Mouse (Mus musculus): Measurements from ENCODE around the gene Gas2l1. TPM values are rescaled to one million over a fixed set of nuclear protein-coding genes. Genes with fewer than 3 reads are reported as not detected.

Gas2l1 gene
- polyA plus RNA-seq, 1 experiment from 2014 or later, result 24.9 TPM

- WGBS, result 80% methylated on average over 9 of the region's 9 CpGs
- Histone ChIP-seq H3K27me3 (ENCODE audit: control insufficient read depth, insufficient read depth, low read length) (peaks cover 2% of the 10 kb centered on the region; the same call in 1 of the 2 replicates), H3K9me3 (ENCODE audit: control insufficient read depth, low read length) (no peaks in the 10 kb centered on the region), H3K4me3 (ENCODE audit: low read depth, low read length) (no peak overlapping the region), H3K4me1 (ENCODE audit: control insufficient read depth, insufficient read depth, low read length) (peaks cover 11% of the 10 kb centered on the region), H3K9ac (replicated peaks; ENCODE audit: low read depth, low read length) (no peak overlapping the region), H3K4me2 (ENCODE audit: low read depth, low read length) (no peak overlapping the region), H3K36me3 (ENCODE audit: control insufficient read depth, insufficient read depth, low read length) (peaks cover 49% of the 10 kb centered on the region), H3K27ac (ENCODE audit: low read depth, low read length) (no peak overlapping the region)
- ATAC-seq (ENCODE audit: low read depth), result no peak
Measured at GRCm38 (mm10) chr11:5068126-5068971, 3.2 kb upstream of the Gas2l1 start.

DNA sequence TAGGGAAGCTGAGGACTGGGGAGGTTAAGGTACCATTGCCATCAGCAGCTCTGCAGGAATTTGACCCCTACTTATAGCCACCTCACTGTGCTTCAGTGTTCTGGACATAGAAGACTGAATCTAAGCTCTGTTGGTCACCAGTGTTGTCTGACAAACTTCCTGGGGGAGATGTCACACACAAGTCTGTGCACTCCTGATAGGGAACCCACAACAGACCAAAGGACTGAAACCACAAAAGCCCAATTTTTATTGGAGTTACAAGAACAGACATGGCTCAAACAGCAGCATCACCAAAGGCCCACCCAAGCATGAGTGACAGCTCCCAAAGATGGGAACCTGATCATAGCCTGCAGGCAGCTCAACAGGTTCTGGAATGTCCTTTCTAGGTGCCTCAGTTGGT is 1.9 kb upstream of the Gas2l1 start:
- H3K4me1 ChIP-seq (ENCODE audit: control insufficient read depth, insufficient read depth, low read length), result peaks cover 19% of the 10 kb centered on the region
- no peak overlapping the region for H3K4me3 ChIP-seq (ENCODE audit: low read depth, low read length)
- no peak overlapping the region for H3K27ac ChIP-seq (ENCODE audit: low read depth, low read length)
- H3K27me3 ChIP-seq (ENCODE audit: control insufficient read depth, insufficient read depth, low read length), result peaks cover 15% of the 10 kb centered on the region
- no peak overlapping the region for H3K4me2 ChIP-seq (ENCODE audit: low read depth, low read length)
- H3K36me3 ChIP-seq (ENCODE audit: control insufficient read depth, insufficient read depth, low read length), result peaks cover 36% of the 10 kb centered on the region
- no peak for ATAC-seq (ENCODE audit: low read depth)
- no peaks in the 10 kb centered on the region for H3K9me3 ChIP-seq (ENCODE audit: control insufficient read depth, low read length)
- H3K9ac ChIP-seq (replicated peaks; ENCODE audit: low read depth, low read length), result no peak overlapping the region

DNA sequence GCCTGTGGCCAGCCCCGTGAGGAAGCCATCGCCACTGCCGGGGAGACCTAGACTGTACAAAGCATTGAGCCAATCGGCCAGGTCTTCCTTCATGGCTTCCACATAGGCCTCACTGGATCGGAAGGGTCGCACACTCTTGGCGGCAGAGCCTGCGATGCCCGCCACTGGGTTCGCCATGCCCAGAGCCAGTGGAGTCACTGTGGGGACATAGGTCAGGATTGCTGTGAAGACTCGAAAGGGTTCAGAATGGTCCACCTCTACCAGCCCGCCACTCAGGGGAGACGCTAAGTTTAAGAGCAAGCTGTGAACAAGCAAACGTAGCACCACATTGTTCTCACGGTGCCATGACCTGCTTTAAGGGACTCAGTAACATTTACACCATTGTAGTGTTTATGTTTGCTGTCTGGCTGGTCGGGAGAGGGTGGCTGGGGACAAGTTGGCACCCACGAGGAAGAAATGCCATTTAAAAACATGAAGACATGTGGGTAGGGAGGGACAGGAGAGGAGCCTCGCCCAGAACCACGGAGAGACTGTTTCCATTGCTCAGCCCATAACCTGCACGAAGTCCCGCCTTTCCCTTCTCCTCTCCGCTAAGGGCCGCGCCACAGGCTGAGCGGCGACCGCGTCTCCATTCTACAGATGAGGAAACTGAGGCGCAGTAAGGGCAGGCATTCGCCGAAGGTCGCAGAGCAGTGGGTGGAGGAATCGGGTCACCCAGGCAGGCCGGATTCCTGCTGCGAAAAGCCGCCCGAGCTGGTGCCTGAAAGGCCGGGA is 658 bp downstream of the Gas2l1 start:
- no peaks in the 10 kb centered on the region for H3K9me3 ChIP-seq (ENCODE audit: control insufficient read depth, low read length)
- H3K9ac ChIP-seq (replicated peaks; ENCODE audit: low read depth, low read length), result peak overlapping the region; percentile 62
- peak overlapping the region; percentile 68 for H3K4me3 ChIP-seq (ENCODE audit: low read depth, low read length)
- peak overlapping the region; percentile 91 for H3K4me2 ChIP-seq (ENCODE audit: low read depth, low read length)
- no peak overlapping the region for H3K27ac ChIP-seq (ENCODE audit: low read depth, low read length)
- H3K36me3 ChIP-seq (ENCODE audit: control insufficient read depth, insufficient read depth, low read length), result peaks cover 24% of the 10 kb centered on the region
- ATAC-seq (ENCODE audit: low read depth), result peak; percentile 5; the same call in 1 of the 2 replicates
- H3K4me1 ChIP-seq (ENCODE audit: control insufficient read depth, insufficient read depth, low read length), result peaks cover 31% of the 10 kb centered on the region
- peaks cover 38% of the 10 kb centered on the region for H3K27me3 ChIP-seq (ENCODE audit: control insufficient read depth, insufficient read depth, low read length)
- 12% methylated on average over 38 of the region's 38 CpGs for WGBS

DNA sequence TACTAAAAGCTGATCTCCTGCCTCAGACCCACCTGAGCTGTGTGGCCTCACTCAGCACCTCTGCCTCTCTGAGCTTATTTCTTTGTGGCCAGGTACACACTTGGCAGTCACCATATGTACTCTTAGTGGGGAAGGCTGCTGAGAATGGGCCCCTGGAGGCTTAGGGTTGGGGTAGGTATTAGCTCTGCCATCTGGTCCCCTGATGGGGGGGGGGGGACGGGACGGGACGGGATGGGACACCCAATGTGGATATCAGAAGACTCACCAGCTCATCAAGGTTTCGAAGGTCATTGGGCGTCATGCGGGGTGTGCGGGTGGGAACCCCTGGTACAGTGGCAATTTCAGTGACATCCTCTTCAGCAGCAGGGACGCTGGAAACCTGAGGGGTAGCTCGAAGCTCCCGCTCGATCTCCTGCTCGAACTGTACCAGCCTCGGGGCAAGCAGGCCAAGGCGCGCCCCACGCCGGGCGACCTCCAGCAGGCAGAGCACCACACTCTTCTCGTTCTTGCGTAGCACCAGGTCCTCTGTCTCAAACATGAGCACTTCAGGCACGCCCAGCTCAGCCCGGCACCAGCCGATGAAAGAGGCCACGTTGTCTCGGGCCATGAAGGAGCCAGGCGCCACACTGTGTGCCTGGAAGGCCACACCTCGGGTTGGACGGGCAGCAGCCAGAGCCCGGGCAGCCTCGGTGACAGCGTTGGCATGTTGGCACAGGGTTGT is 1.4 kb downstream of the Gas2l1 start:
- peaks cover 31% of the 10 kb centered on the region for H3K4me1 ChIP-seq (ENCODE audit: control insufficient read depth, insufficient read depth, low read length)
- H3K27me3 ChIP-seq (ENCODE audit: control insufficient read depth, insufficient read depth, low read length), result peaks cover 42% of the 10 kb centered on the region

GRCm38 (mm10) chr11:5062860-5063505 is 2.1 kb downstream of the Gas2l1 start:
- H3K4me2 ChIP-seq (ENCODE audit: low read depth, low read length), result peak overlapping the region; percentile 54; the same call in 1 of the 2 replicates
- 61% methylated on average over 13 of the region's 13 CpGs for WGBS
- H3K9me3 ChIP-seq (ENCODE audit: control insufficient read depth, low read length), result no peaks in the 10 kb centered on the region
- peak overlapping the region; percentile 24; the same call in 1 of the 2 replicates for H3K4me3 ChIP-seq (ENCODE audit: low read depth, low read length)
- peaks cover 42% of the 10 kb centered on the region for H3K27me3 ChIP-seq (ENCODE audit: control insufficient read depth, insufficient read depth, low read length)
- no peak overlapping the region for H3K9ac ChIP-seq (replicated peaks; ENCODE audit: low read depth, low read length)
- no peak for ATAC-seq (ENCODE audit: low read depth)
- peaks cover 31% of the 10 kb centered on the region for H3K4me1 ChIP-seq (ENCODE audit: control insufficient read depth, insufficient read depth, low read length)
- H3K36me3 ChIP-seq (ENCODE audit: control insufficient read depth, insufficient read depth, low read length), result peaks cover 10% of the 10 kb centered on the region; the same call in 1 of the 2 replicates
- no peak overlapping the region for H3K27ac ChIP-seq (ENCODE audit: low read depth, low read length)

More for the DNA sequence above, 1.4 kb downstream of the Gas2l1 start:
- Histone ChIP-seq H3K9ac (replicated peaks; ENCODE audit: low read depth, low read length) (no peak overlapping the region), H3K4me2 (ENCODE audit: low read depth, low read length) (peak overlapping the region; percentile 91), H3K36me3 (ENCODE audit: control insufficient read depth, insufficient read depth, low read length) (peaks cover 16% of the 10 kb centered on the region; the same call in 1 of the 2 replicates), H3K4me3 (ENCODE audit: low read depth, low read length) (peak overlapping the region; percentile 68), H3K9me3 (ENCODE audit: control insufficient read depth, low read length) (no peaks in the 10 kb centered on the region), H3K27ac (ENCODE audit: low read depth, low read length) (no peak overlapping the region)
- 56% methylated on average over 31 of the region's 31 CpGs for WGBS
- no peak for ATAC-seq (ENCODE audit: low read depth)

DNA sequence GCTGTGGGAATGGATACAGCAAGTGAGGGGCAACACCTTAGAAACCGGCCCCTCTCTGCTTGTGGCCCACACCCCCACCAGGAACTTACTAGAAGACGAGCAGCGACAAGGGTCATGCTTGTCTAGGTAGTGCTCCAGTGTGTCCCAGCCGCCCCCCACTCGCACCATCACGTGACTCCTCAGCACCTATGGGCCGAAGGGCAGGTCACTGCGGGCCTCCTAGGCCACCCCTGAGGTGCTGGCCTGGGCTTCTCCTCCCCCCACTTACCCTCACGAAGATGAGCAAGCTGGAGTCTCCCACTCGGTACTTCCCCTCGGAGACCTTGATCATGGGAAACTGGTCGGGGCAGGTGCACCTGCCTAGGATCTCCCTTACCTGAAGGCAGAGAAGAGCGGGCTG is 2.8 kb downstream of the Gas2l1 start:
- H3K4me1 ChIP-seq (ENCODE audit: control insufficient read depth, insufficient read depth, low read length), result peaks cover 36% of the 10 kb centered on the region
- peak overlapping the region; percentile 54 for H3K4me2 ChIP-seq (ENCODE audit: low read depth, low read length)
- peak overlapping the region; percentile 39; the same call in 1 of the 2 replicates for H3K9ac ChIP-seq (replicated peaks; ENCODE audit: low read depth, low read length)
- no peak for ATAC-seq (ENCODE audit: low read depth)
- peaks cover 44% of the 10 kb centered on the region for H3K27me3 ChIP-seq (ENCODE audit: control insufficient read depth, insufficient read depth, low read length)
- WGBS, result 18% methylated on average over 13 of the region's 13 CpGs
- no peak overlapping the region for H3K27ac ChIP-seq (ENCODE audit: low read depth, low read length)
- H3K9me3 ChIP-seq (ENCODE audit: control insufficient read depth, low read length), result no peaks in the 10 kb centered on the region
- H3K4me3 ChIP-seq (ENCODE audit: low read depth, low read length), result peak overlapping the region; percentile 24
- H3K36me3 ChIP-seq (ENCODE audit: control insufficient read depth, insufficient read depth, low read length), result peaks cover 10% of the 10 kb centered on the region; the same call in 1 of the 2 replicates

GRCm38 (mm10) chr11:5061413-5062139 is 3.6 kb downstream of the Gas2l1 start:
- WGBS, result 2% methylated on average over 54 of the region's 62 CpGs
- Histone ChIP-seq H3K9ac (replicated peaks; ENCODE audit: low read depth, low read length) (peak overlapping the region; percentile 39), H3K27me3 (ENCODE audit: control insufficient read depth, insufficient read depth, low read length) (peaks cover 49% of the 10 kb centered on the region), H3K27ac (ENCODE audit: low read depth, low read length) (no peak overlapping the region), H3K4me1 (ENCODE audit: control insufficient read depth, insufficient read depth, low read length) (peaks cover 36% of the 10 kb centered on the region), H3K4me2 (ENCODE audit: low read depth, low read length) (peak overlapping the region; percentile 54), H3K36me3 (ENCODE audit: control insufficient read depth, insufficient read depth, low read length) (peaks cover 10% of the 10 kb centered on the region; the same call in 1 of the 2 replicates), H3K4me3 (ENCODE audit: low read depth, low read length) (peak overlapping the region; percentile 24), H3K9me3 (ENCODE audit: control insufficient read depth, low read length) (no peaks in the 10 kb centered on the region)
- no peak for ATAC-seq (ENCODE audit: low read depth)

All from neural tube, embryonic 14.5 days (tissue).